Mouse (Mus musculus): ENCODE measurements around the gene Clk3. TPM values are rescaled to one million over a fixed set of nuclear protein-coding genes. Genes with fewer than 3 reads are reported as not detected.
A peak's percentile ranks its signal among the peaks of the same experiment; 100 is the strongest.

Gene Clk3
- total and polyA plus RNA-seq, 2 experiments from 2014 or later = 27.5 to 31.9 TPM

DNA sequence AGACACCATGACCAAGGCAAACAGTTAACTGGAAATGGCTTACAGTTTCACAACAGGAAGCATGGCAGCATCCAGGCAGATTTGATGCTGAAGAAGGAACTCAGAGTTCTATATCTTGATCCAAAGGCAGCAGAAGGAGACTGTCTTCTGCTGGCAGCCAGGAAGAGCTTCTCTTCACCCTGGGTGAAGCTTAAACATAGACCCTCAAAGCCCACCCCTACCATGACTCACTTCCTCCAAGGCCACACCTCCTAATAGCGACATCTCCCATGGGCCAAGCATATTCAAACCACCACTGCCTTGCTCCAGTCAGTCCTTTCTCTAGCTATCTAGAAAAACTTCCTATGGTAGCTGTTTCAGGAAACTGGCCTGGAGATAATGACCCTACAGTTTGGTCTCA, 18.6 kb downstream of the Clk3 start:
- Histone ChIP-seq H3K4me2 (ENCODE audit: low read depth, low read length) (no peak overlapping the region), H3K9me3 (replicated peaks; ENCODE audit: control insufficient read depth, low read length) (no peaks in the 10 kb centered on the region), H3K27ac (ENCODE audit: low read depth) (no peak overlapping the region), H3K4me1 (ENCODE audit: control insufficient read depth, insufficient read depth) (peaks cover 11% of the 10 kb centered on the region), H3K27me3 (ENCODE audit: control insufficient read depth, insufficient read depth, low read length) (no peaks in the 10 kb centered on the region), H3K36me3 (replicated peaks; ENCODE audit: control insufficient read depth, insufficient read depth, low read length) (peaks cover 89% of the 10 kb centered on the region), H3K9ac (replicated peaks; ENCODE audit: low read depth, low read length) (no peak overlapping the region), H3K4me3 (ENCODE audit: low read depth, low read length) (no peak overlapping the region)
- DNase-seq (ENCODE audit: low spot score) (no peak), ATAC-seq (ENCODE audit: insufficient read depth, low read depth) (no peak)
- TF ChIP-seq CTCF (IDR thresholded peaks at IDR 0.05; ENCODE audit: low read depth) (no peak), EP300 (IDR thresholded peaks at IDR 0.05; ENCODE audit: low read depth) (no peak)
- WGBS = 46% methylated on average over 1 of the region's 1 CpGs

DNA sequence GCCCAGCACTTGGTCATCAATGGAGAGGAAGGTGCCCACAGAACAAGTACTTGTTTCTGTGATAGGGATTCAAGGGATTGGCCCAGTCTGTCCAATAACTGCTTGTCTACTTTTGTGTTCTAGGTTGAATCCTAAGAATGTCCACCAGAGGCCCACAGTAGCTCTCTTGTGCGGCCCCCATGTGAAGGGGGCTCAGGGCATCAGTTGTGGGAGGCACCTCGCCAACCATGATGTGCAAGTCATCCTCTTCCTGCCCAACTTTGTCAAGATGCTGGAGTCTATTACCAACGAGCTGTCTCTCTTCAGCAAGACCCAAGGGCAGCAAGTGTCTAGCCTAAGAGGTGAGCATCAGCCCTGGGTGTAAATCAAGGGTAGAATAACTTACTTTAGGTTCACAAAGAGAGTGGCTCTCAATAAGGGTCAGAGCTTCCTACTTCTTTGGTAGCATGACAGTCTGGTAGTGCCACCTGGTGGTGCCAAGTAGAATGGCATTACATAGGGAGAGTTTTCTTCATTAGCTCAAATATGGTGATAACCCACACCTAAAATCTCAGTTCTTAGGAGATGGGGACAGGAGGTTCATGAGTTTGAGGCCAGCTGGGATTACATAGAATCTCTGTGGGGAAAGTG, 21.1 kb downstream of the Clk3 start:
- ATAC-seq (ENCODE audit: insufficient read depth, low read depth) (no peak), DNase-seq (ENCODE audit: low spot score) (peak; percentile 56)
- WGBS = 71% methylated on average over 3 of the region's 3 CpGs
- Histone ChIP-seq H3K4me1 (ENCODE audit: control insufficient read depth, insufficient read depth) (peaks cover 11% of the 10 kb centered on the region), H3K4me3 (ENCODE audit: low read depth, low read length) (no peak overlapping the region), H3K4me2 (ENCODE audit: low read depth, low read length) (no peak overlapping the region), H3K9me3 (replicated peaks; ENCODE audit: control insufficient read depth, low read length) (no peaks in the 10 kb centered on the region), H3K27me3 (ENCODE audit: control insufficient read depth, insufficient read depth, low read length) (no peaks in the 10 kb centered on the region), H3K27ac (ENCODE audit: low read depth) (no peak overlapping the region), H3K9ac (replicated peaks; ENCODE audit: low read depth, low read length) (no peak overlapping the region), H3K36me3 (replicated peaks; ENCODE audit: control insufficient read depth, insufficient read depth, low read length) (peaks cover 86% of the 10 kb centered on the region)
- peak; percentile 91 for TF ChIP-seq CTCF (IDR thresholded peaks at IDR 0.05; ENCODE audit: low read depth)
- no peak for TF ChIP-seq EP300 (IDR thresholded peaks at IDR 0.05; ENCODE audit: low read depth)

DNA sequence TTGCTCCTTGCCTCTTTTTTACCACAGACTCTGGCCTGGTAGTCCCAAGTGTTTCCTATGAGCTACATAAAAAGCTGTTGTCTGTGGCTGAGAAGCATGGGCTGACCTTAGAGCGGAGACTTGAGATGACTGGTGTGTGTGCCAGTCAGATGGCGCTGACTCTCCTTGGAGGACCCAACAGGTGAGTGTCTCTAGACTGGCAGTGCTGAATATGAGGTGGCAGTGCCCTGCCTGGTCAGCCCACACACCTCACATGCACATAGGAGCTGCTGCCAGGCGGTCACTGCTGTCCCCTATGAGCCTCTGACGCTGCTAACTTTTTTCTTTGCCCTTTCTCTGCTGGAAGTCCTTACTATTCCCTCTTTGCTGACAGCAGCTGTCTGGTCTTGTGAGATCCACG, 25.8 kb downstream of the Clk3 start:
- Histone ChIP-seq H3K27ac (ENCODE audit: low read depth) (no peak overlapping the region), H3K9me3 (replicated peaks; ENCODE audit: control insufficient read depth, low read length) (no peaks in the 10 kb centered on the region), H3K36me3 (replicated peaks; ENCODE audit: control insufficient read depth, insufficient read depth, low read length) (peaks cover 44% of the 10 kb centered on the region), H3K4me1 (ENCODE audit: control insufficient read depth, insufficient read depth) (peaks cover 4% of the 10 kb centered on the region; the same call in 1 of the 2 replicates), H3K4me2 (ENCODE audit: low read depth, low read length) (no peak overlapping the region), H3K9ac (replicated peaks; ENCODE audit: low read depth, low read length) (no peak overlapping the region), H3K27me3 (ENCODE audit: control insufficient read depth, insufficient read depth, low read length) (no peaks in the 10 kb centered on the region), H3K4me3 (ENCODE audit: low read depth, low read length) (no peak overlapping the region)
- TF ChIP-seq EP300 (IDR thresholded peaks at IDR 0.05; ENCODE audit: low read depth) (no peak), CTCF (IDR thresholded peaks at IDR 0.05; ENCODE audit: low read depth) (no peak)
- WGBS = 89% methylated on average over 5 of the region's 5 CpGs
- no peak for DNase-seq (ENCODE audit: low spot score)
- no peak for ATAC-seq (ENCODE audit: insufficient read depth, low read depth)

DNA sequence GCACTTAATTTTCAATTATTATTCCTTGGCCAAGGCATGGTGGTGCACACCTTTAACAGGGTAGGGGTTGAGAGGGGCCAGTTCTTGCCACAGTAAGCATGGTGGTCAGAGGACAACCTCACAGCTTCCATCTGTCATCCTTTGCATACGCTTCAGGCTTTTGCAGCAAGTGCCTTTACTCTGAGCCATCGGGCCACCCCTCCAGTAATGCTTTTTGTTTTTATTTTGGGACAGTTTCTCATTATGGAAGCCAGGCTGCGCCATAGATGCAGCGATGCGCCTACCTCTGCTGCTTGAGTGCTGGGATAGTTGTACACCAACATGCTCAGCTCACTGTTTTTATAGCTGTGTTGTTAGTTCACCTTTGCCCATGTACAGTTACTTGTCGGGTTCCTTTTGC, 32.1 kb downstream of the Clk3 start:
- no peak for TF ChIP-seq CTCF (IDR thresholded peaks at IDR 0.05; ENCODE audit: low read depth)
- TF ChIP-seq EP300 (IDR thresholded peaks at IDR 0.05; ENCODE audit: low read depth) = no peak
- Histone ChIP-seq H3K4me1 (ENCODE audit: control insufficient read depth, insufficient read depth) (peaks cover 4% of the 10 kb centered on the region; the same call in 1 of the 2 replicates), H3K27ac (ENCODE audit: low read depth) (no peak overlapping the region), H3K9ac (replicated peaks; ENCODE audit: low read depth, low read length) (no peak overlapping the region), H3K9me3 (replicated peaks; ENCODE audit: control insufficient read depth, low read length) (no peaks in the 10 kb centered on the region), H3K27me3 (ENCODE audit: control insufficient read depth, insufficient read depth, low read length) (no peaks in the 10 kb centered on the region), H3K4me3 (ENCODE audit: low read depth, low read length) (no peak overlapping the region), H3K4me2 (ENCODE audit: low read depth, low read length) (no peak overlapping the region), H3K36me3 (replicated peaks; ENCODE audit: control insufficient read depth, insufficient read depth, low read length) (peaks cover 28% of the 10 kb centered on the region; the same call in 1 of the 2 replicates)
- 93% methylated on average over 6 of the region's 6 CpGs for WGBS
- DNase-seq (ENCODE audit: low spot score) = no peak
- no peak for ATAC-seq (ENCODE audit: insufficient read depth, low read depth)

DNA sequence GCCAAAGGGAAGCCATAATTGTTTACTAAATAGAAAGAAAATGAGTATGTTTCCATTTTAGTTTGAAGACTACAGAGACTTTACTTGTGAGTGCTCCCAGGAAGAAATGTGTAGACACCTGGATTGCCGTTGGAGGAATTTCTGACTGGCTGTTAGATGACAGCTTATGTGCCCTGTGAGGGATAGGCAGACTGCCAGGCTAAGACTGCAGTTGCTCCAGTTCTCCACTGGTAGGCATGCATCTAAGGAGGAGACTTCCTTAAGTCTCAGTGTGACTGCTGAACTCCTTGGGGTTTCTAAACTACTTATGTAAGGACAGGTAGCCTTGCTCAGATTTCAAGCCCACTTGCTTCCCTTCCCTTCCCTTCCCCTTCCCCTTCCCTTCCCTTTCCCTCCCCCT, 37.3 kb downstream of the Clk3 start:
- Histone ChIP-seq H3K9ac (replicated peaks; ENCODE audit: low read depth, low read length) (no peak overlapping the region), H3K27ac (ENCODE audit: low read depth) (no peak overlapping the region), H3K27me3 (ENCODE audit: control insufficient read depth, insufficient read depth, low read length) (no peaks in the 10 kb centered on the region), H3K9me3 (replicated peaks; ENCODE audit: control insufficient read depth, low read length) (no peaks in the 10 kb centered on the region), H3K4me3 (ENCODE audit: low read depth, low read length) (no peak overlapping the region), H3K36me3 (replicated peaks; ENCODE audit: control insufficient read depth, insufficient read depth, low read length) (peaks cover 41% of the 10 kb centered on the region), H3K4me2 (ENCODE audit: low read depth, low read length) (no peak overlapping the region), H3K4me1 (ENCODE audit: control insufficient read depth, insufficient read depth) (peaks cover 12% of the 10 kb centered on the region)
- no peak for DNase-seq (ENCODE audit: low spot score)
- no peak for ATAC-seq (ENCODE audit: insufficient read depth, low read depth)
- 91% methylated on average over 1 of the region's 1 CpGs for WGBS
- TF ChIP-seq CTCF (IDR thresholded peaks at IDR 0.05; ENCODE audit: low read depth) (no peak), EP300 (IDR thresholded peaks at IDR 0.05; ENCODE audit: low read depth) (no peak)

DNA sequence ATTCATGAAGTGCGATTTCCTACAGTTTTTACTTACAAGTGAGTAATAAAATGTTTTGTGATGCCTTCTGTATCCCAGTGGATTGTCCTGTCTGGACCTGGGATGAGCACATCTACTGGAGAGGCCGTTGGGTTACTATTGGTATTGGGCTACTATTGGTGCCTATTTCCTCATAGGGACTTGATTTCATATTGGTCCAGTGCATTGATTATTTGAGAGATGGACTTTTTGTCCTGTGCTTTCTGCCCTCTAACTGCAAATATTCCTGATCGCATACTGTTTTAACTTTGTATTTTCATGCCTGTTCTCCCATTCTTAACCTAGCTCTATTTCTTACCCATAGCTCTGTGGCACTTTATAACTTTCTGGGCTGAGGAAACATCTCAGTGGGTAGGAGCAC, 41.0 kb downstream of the Clk3 start:
- no peak overlapping the region for H3K4me2 ChIP-seq (ENCODE audit: low read depth, low read length)
- H3K9ac ChIP-seq (replicated peaks; ENCODE audit: low read depth, low read length) = no peak overlapping the region
- 97% methylated on average over 3 of the region's 3 CpGs for WGBS
- TF ChIP-seq CTCF (IDR thresholded peaks at IDR 0.05; ENCODE audit: low read depth) (no peak), EP300 (IDR thresholded peaks at IDR 0.05; ENCODE audit: low read depth) (no peak)
- no peak overlapping the region for H3K4me3 ChIP-seq (ENCODE audit: low read depth, low read length)
- no peak for DNase-seq (ENCODE audit: low spot score)
- peaks cover 43% of the 10 kb centered on the region for H3K36me3 ChIP-seq (replicated peaks; ENCODE audit: control insufficient read depth, insufficient read depth, low read length)
- no peak overlapping the region for H3K27ac ChIP-seq (ENCODE audit: low read depth)
- no peaks in the 10 kb centered on the region for H3K27me3 ChIP-seq (ENCODE audit: control insufficient read depth, insufficient read depth, low read length)
- ATAC-seq (ENCODE audit: insufficient read depth, low read depth) = no peak
- H3K4me1 ChIP-seq (ENCODE audit: control insufficient read depth, insufficient read depth) = peaks cover 19% of the 10 kb centered on the region
- no peaks in the 10 kb centered on the region for H3K9me3 ChIP-seq (replicated peaks; ENCODE audit: control insufficient read depth, low read length)

Measured in heart, postnatal 0 days (tissue).